Mouse (Mus musculus): ENCODE data around the gene Dicer1. TPM values are rescaled to one million over a fixed set of nuclear protein-coding genes. Genes with fewer than 3 reads are reported as not detected.

Dicer1 gene
- total and polyA plus RNA-seq, 3 experiments: 14.6 to 25.9 TPM; not detected in 1

- H3K36me3 ChIP-seq (ENCODE audit: control insufficient read depth in 1 of 2, insufficient read depth in 2 of 2, low read length in 2 of 2): no peaks in the 10 kb centered on the region
- no peaks in the 10 kb centered on the region for H3K27me3 ChIP-seq (ENCODE audit: control insufficient read depth in 1 of 2, insufficient read depth in 2 of 2, low read length in 2 of 2)
- H3K4me3 ChIP-seq (ENCODE audit: control insufficient read depth in 1 of 2, insufficient read depth in 1 of 2, low read depth in 2 of 2, low read length in 2 of 2): no peak overlapping the region
- no peaks in the 10 kb centered on the region for H3K79me2 ChIP-seq (ENCODE audit: control insufficient read depth, insufficient read depth, low read length, poor library complexity)
- no peaks in the 10 kb centered on the region for H3K9me3 ChIP-seq (replicated peaks; ENCODE audit: insufficient read depth, low read length)
- H3K27ac ChIP-seq (ENCODE audit: control insufficient read depth, low read depth, low read length): no peak overlapping the region
- no peak overlapping the region for H3K9ac ChIP-seq (ENCODE audit: control insufficient read depth, low read depth, low read length, poor library complexity, severe bottlenecking)
- TF ChIP-seq RCOR1 (IDR thresholded peaks at IDR 0.05; ENCODE audit: low read depth, low read length): no peak
- TF ChIP-seq RAD21 (IDR thresholded peaks at IDR 0.05; ENCODE audit: low read depth, low read length): no peak
- TF ChIP-seq GABPA (IDR thresholded peaks at IDR 0.05; ENCODE audit: low read depth, low read length): no peak
- TF ChIP-seq MXI1 (IDR thresholded peaks at IDR 0.05; ENCODE audit: low read depth, low read length): no peak
- no peak for TF ChIP-seq GATA1 (IDR thresholded peaks at IDR 0.05; ENCODE audit: low read depth, low read length)
- TF ChIP-seq MYC (IDR thresholded peaks at IDR 0.05; ENCODE audit: low read depth, low read length): no peak
- no peak for TF ChIP-seq MEF2A (IDR thresholded peaks at IDR 0.05; ENCODE audit: extremely low read depth, insufficient replicate concordance, low read depth, low read length, poor library complexity, severe bottlenecking)
- TF ChIP-seq POLR2A (IDR thresholded peaks at IDR 0.05; ENCODE audit: control insufficient read depth in 1 of 2, insufficient read depth in 1 of 2, low read depth in 1 of 2, low read length in 2 of 2, poor library complexity in 1 of 2): no peak
- TF ChIP-seq JUND (IDR thresholded peaks at IDR 0.05; ENCODE audit: low read depth, low read length): no peak
- TF ChIP-seq ETS1 (IDR thresholded peaks at IDR 0.05; ENCODE audit: low read depth, low read length): no peak
- DNase-seq (ENCODE audit: low read depth, low spot score): no peak
- no peaks in the 10 kb centered on the region for H3K4me1 ChIP-seq (ENCODE audit: control insufficient read depth in 1 of 2, insufficient read depth in 2 of 2, low read length in 2 of 2)
These were observed 25.9 kb upstream of the Dicer1 start for GRCm38 (mm10) chr12:104777603-104778002.

- DNase-seq (ENCODE audit: low read depth, low spot score): no peak
- Histone ChIP-seq H3K79me2 (ENCODE audit: control insufficient read depth, insufficient read depth, low read length, poor library complexity) (no peaks in the 10 kb centered on the region), H3K4me1 (ENCODE audit: control insufficient read depth in 1 of 2, insufficient read depth in 2 of 2, low read length in 2 of 2) (no peaks in the 10 kb centered on the region), H3K4me3 (ENCODE audit: control insufficient read depth in 1 of 2, insufficient read depth in 1 of 2, low read depth in 2 of 2, low read length in 2 of 2) (no peak overlapping the region), H3K27me3 (ENCODE audit: control insufficient read depth in 1 of 2, insufficient read depth in 2 of 2, low read length in 2 of 2) (no peaks in the 10 kb centered on the region), H3K9ac (ENCODE audit: control insufficient read depth, low read depth, low read length, poor library complexity, severe bottlenecking) (no peak overlapping the region), H3K27ac (ENCODE audit: control insufficient read depth, low read depth, low read length) (no peak overlapping the region), H3K36me3 (ENCODE audit: control insufficient read depth in 1 of 2, insufficient read depth in 2 of 2, low read length in 2 of 2) (no peaks in the 10 kb centered on the region), H3K9me3 (replicated peaks; ENCODE audit: insufficient read depth, low read length) (no peaks in the 10 kb centered on the region)
- TF ChIP-seq TAL1 (IDR thresholded peaks at IDR 0.05; ENCODE audit: low read length) (no peak), MAFK (IDR thresholded peaks at IDR 0.05; ENCODE audit: borderline replicate concordance, low read depth, low read length) (no peak), JUND (IDR thresholded peaks at IDR 0.05; ENCODE audit: low read depth, low read length) (no peak), MYB (IDR thresholded peaks at IDR 0.05; ENCODE audit: low read depth, low read length) (no peak), E2F4 (IDR thresholded peaks at IDR 0.05; ENCODE audit: borderline replicate concordance, low read depth, low read length) (no peak)
These were observed 20.2 kb upstream of the Dicer1 start for GRCm38 (mm10) chr12:104771941-104772340.

- DNase-seq (ENCODE audit: low read depth, low spot score): no peak
- no peak overlapping the region for H3K27ac ChIP-seq (ENCODE audit: control insufficient read depth, low read depth, low read length)
- no peak overlapping the region for H3K4me3 ChIP-seq (ENCODE audit: control insufficient read depth in 1 of 2, insufficient read depth in 1 of 2, low read depth in 2 of 2, low read length in 2 of 2)
- no peaks in the 10 kb centered on the region for H3K36me3 ChIP-seq (ENCODE audit: control insufficient read depth in 1 of 2, insufficient read depth in 2 of 2, low read length in 2 of 2)
- no peaks in the 10 kb centered on the region for H3K79me2 ChIP-seq (ENCODE audit: control insufficient read depth, insufficient read depth, low read length, poor library complexity)
- no peak overlapping the region for H3K9ac ChIP-seq (ENCODE audit: control insufficient read depth, low read depth, low read length, poor library complexity, severe bottlenecking)
- H3K9me3 ChIP-seq (replicated peaks; ENCODE audit: insufficient read depth, low read length): no peaks in the 10 kb centered on the region
- no peaks in the 10 kb centered on the region for H3K4me1 ChIP-seq (ENCODE audit: control insufficient read depth in 1 of 2, insufficient read depth in 2 of 2, low read length in 2 of 2)
- no peak for TF ChIP-seq BHLHE40 (IDR thresholded peaks at IDR 0.05; ENCODE audit: borderline replicate concordance, low read depth, low read length)
- no peak for TF ChIP-seq NELFE (IDR thresholded peaks at IDR 0.05; ENCODE audit: low read depth, low read length)
- TF ChIP-seq MYB (IDR thresholded peaks at IDR 0.05; ENCODE audit: low read depth, low read length): no peak
- no peak for TF ChIP-seq HCFC1 (IDR thresholded peaks at IDR 0.05; ENCODE audit: low read depth, low read length)
- TF ChIP-seq USF1 (IDR thresholded peaks at IDR 0.05; ENCODE audit: low read depth, low read length): no peak
- TF ChIP-seq POLR2AphosphoS2 (IDR thresholded peaks at IDR 0.05; ENCODE audit: low read length): no peak
- no peak for TF ChIP-seq MAZ (IDR thresholded peaks at IDR 0.05; ENCODE audit: low read depth, low read length)
- no peak for TF ChIP-seq USF2 (IDR thresholded peaks at IDR 0.05; ENCODE audit: borderline replicate concordance in 1 of 2, insufficient read depth in 1 of 2, low read depth in 1 of 2, low read length in 2 of 2)
- no peak for TF ChIP-seq MAX (IDR thresholded peaks at IDR 0.05; ENCODE audit: low read length)
- TF ChIP-seq ELF1 (IDR thresholded peaks at IDR 0.05; ENCODE audit: low read depth, low read length): no peak
- no peak for TF ChIP-seq POLR2A (IDR thresholded peaks at IDR 0.05; ENCODE audit: control insufficient read depth in 1 of 2, insufficient read depth in 1 of 2, low read depth in 1 of 2, low read length in 2 of 2, poor library complexity in 1 of 2)
- TF ChIP-seq ZNF384 (IDR thresholded peaks at IDR 0.05; ENCODE audit: low read depth, low read length): no peak
- TF ChIP-seq SIN3A (IDR thresholded peaks at IDR 0.05; ENCODE audit: low read length): no peak
- H3K27me3 ChIP-seq (ENCODE audit: control insufficient read depth in 1 of 2, insufficient read depth in 2 of 2, low read length in 2 of 2): no peaks in the 10 kb centered on the region
These were observed 17.5 kb upstream of the Dicer1 start for GRCm38 (mm10) chr12:104769201-104769785.

Measured in MEL (cell line).